Mouse (Mus musculus) heart, postnatal 14 days (tissue): ENCODE results near the gene Lcn12. TPM values are rescaled to one million over a fixed set of nuclear protein-coding genes. Genes with fewer than 3 reads are reported as not detected.

Experiments used
- DNase-seq, 2 experiments: peaks; one replicate each; pipeline ENCODE4 v3.0.0; 2021 to 2022
- intact Hi-C: fragments of 180-260 bp; cut with DNase I; formaldehyde crosslinking; loops from one replicate; pipeline ENCODE4 v1.15.1; 2025
- long read RNA-seq, 2 experiments: library from polyadenylated mRNA; stranded (forward); transcript quantifications; one replicate each; pipeline ENCODE4 v2.0.0; 2021
- total RNA-seq, 2 experiments: library from RNA; stranded (reverse); gene quantifications; 2 replicates each; pipeline ENCODE4 v1.2.3; 2021

The Lcn12 gene
- total RNA-seq: not detected
- long read RNA-seq, experiment 1: 0 reads
- long read RNA-seq, experiment 2: 0 reads

DNA sequence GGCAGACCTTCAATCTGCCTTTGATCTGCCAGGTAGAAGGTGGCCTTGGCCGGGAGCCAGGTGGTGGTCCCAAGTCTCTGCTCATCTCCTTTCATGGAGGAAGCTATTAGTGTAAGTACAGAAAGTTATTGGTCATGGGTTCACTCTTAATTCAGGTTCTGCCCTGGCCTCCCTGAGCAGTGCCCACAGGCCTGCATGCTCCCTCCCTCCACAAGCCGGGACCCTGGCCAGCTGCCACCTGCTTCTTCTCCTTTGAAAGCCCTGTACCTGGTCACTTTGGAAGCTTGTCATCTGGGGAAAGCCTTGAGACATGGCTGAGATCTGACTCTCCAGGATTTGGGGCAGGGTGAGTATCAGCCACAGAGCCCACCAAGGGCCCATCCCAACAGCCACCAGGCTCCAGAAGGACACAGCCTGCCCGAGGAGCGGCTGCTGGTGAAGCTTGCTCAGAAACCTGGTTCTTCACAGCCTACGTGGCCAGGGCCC lies at the start of gene Lcn12:
Gene Lcn12 (minus strand): TSS at position 436 of the 486 bp plus-strand sequence.
- DNase-seq: no peak

DNA sequence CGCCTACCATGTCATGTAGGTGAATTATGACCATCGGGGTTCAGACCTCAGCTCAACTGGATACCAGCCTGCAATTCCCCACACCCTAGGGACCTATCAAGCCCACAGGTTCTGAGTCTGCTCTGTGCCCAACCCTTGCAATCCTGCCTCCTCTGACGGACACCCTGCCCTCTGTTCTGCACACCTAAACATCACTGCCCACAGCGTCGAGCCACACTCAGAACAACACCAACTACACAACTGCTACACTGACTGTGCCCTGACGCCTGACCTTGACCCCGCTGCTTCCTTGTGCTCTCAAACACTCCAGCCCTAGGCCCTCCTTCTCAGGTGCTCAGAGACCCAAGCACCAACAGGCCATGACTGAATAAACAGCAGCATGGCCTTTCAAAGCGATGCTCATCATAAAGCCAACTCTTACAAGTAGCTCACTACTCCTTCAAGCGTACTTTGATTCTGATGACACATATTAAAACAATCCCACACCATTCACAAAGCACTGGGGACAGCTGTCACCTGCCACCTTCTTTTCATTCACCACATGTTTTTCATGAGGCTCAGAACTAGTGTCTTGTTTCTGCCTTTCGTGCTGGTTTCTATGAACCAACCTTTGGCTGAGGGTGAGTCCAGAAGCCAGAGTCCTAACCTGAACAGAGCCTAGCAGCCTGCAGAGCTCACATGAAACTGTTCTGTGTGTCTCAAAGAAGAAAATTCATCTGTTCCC lies 48.1 kb upstream of the Lcn12 start:
- DNase-seq: no peak
- intact Hi-C loops: no loop called here

More for the DNA sequence above, at the start of gene Lcn12:
- intact Hi-C loops: no loop called here

DNA sequence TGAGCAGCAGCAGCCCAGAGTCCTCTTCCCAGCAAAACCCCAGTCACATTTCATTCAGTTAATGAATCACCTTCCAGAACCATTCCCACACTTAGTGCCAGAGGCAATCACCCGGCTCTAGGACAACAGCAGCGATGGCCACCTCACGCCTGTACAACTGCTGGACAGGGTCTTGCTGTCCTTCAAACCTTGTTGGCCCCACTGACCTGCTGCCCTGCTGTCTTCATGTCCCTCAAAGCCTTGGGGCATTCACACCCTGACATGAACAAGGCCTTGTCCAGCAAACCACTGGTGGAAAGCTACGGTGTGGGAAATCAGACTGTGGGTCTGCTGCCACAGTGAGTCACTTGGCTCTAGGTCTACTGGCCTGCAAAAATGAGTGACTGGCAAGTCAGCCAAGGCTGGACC lies 46.8 kb upstream of the Lcn12 start:
- intact Hi-C loops: no loop called here
- no peak for DNase-seq

DNA sequence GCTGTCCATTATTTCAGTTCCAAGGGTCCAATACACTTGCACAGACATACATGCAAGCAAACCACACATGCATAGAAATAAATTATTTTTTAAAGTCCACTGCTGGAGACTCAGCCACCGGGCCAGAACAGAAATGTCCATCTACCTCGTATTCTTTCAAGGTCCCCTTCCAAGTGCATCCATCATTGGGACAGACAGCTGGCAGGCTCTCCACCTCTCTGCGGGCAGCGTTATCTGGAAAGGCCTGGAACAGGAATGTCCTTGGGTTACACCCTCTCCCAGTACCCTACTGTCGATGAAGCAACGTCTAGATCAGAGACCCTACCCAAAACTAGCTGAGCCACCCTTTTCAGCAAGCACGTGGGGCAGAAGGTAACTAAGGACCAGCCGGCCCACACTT lies 42.8 kb upstream of the Lcn12 start:
- intact Hi-C loops: no loop called here
- DNase-seq: no peak

DNA sequence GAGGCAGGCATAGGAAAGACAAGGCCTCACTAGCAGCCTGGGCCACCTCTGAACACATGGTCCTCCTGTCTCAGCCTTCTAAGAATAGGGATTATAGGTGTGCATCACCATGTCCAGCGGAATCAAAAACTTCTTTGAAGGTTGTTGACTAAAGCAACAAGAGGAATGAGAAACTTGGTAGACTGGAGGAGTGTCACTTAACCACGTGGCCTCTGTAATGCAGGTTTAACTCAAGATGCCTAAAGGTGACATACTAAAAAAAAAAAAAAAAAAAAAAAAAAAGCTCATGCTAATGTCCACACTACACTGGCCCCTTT lies 41.1 kb upstream of the Lcn12 start:
- intact Hi-C loops: no loop called here
- no peak for DNase-seq

DNA sequence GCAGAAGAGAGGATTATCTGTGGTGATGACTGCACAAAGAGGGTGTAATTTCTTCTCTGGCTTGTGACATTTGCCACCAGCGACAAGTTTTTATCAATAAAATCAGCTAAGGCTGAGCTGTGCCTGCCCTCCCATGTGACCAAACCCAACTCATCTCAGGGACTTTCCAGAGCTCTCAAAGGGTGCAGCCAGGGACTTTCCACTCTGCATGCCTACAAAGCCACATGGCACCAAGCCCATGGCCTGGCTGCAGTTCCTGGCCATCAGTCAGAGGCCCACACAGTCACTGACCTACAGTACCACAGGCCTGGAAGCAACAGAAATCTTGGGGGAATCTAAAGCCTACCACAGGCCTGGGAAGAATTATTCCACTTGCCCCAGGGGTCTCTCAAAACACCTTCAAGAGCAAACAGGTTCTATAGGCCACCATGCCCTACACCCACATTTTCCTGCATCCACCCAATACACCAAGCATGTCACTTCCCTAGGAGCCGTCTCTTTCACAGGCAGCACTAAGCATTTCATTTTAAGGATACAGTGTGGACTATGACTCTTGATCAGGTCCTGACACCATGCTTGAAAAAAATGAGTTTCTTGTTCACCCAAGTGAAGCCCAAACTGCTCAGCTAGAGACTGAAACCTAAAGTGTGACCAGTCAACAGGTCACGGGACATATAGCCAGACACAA lies 40.6 kb upstream of the Lcn12 start:
- peak; percentile 76 to 88 for DNase-seq
- intact Hi-C loops: no loop called here

DNA sequence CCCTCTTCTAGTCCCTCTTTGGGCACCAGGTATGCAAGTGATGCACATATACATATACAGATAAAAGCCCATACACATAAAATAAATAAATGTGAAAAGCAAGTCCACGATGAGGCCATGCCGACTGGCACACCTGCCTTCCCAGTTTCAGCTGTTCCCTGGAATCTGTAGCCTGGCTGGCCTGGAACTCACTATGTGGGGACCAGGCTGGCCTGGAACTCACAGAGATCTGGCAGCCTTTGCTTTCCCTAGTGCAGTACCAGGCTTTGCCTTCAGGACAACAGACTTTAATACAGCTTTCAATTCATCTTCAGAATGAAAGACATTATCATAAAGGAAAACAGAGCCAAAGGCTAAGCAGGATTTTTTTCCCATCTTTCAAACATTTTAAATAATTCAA lies 40.0 kb upstream of the Lcn12 start:
- intact Hi-C loops: no loop called here

DNA sequence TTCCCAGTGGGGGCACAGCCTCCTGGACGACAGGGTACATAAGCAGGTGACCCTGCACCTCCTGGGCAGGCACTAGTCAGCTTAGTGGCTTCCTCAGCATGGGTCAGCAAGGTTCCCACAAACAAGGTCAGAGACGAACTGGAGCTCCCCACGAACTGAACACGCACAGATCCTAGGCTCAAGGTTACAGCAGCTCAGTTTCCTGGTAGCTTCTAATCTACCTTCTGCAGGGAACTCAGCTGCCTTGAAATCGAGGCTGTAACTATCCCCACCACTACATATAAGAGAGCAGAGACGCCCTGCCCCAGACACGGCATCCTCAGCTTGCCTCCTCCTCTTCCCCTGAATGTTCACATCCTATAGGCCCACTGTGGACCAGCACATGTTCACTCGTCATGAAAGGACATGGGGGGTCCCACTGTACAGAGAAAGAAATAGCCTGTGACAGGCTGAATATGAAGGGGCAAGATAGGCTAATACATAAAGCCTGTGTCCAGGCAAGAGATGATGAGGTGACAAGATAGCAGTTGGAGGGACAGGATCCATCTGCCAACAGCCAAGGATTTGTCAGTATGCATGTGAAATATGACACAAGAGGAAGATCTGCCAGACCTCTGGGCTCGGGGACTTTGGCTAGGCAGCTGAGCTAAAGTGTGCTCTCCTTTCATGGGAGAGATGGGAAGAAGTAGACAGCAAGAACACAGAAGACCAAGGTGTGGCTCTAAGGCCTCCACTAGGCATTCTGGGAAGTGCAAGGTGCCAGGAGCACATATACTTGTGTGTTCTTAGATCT lies 33.0 kb upstream of the Lcn12 start:
- no peak for DNase-seq
- intact Hi-C loops: no loop called here

More for the DNA sequence above, 40.0 kb upstream of the Lcn12 start:
- no peak for DNase-seq

DNA sequence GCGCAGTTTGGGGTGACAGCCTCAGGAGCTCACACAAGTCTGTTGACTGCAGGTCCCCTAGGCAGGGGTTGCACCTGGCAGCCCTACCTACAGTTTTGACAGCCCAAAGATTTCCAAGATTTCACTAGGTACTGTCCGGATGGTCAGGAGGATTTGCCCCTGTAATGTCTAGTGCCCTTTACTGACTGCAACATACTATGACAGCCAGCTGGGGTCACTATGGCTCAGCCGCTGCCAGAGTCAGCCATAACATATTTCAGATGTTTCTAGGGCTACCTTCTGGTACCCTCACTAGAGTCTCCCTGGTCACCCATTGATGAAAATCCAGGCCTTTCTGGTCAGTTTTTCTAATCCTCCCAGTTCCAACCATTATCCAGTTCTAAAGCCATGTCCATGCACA lies 16.2 kb upstream of the Lcn12 start:
- intact Hi-C loops: loop anchor here (2.0 kb wide), 1 partner anchor 41 kb away; no protein-coding TSS in a partner anchor
- no peak for DNase-seq

DNA sequence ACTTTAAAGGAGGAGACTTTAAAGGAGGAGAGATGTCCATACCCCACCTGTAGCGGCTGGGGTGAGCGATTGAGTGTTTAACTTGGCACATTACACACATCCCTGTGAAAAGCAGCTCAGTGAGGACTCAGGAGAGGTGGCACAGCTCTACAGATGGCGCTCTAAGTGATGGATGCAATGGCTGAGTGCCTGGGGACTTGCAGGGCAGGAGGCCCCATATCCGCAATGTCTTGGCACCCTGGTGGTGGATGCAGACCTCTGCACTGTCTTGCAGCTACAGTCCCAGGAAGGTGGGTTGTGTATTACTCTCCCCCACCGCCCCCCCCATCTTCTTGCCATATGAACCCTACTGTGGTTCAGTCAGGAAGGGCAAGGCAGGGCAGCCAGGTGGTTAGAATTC lies 13.3 kb upstream of the Lcn12 start:
- no peak for DNase-seq
- intact Hi-C loops: no loop called here

DNA sequence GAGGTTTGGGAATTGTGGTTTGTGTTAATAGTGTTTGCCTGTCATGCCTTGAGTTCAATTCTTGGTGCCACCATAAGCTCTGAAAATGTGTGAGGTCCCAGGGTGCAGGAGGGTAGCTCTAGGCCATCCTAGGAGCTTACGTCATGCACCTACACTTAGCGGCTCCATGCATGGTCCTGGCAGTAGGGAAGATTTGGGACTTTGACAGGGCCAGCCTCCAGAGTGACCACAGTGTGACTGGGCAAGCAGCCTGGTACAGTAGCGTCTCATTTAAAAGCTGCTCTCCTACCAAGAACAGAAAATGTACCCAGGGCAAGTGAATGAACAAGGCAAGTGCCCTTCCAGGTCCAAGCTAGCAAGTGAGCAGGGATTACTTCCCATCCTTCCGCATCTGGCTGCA lies 12.1 kb upstream of the Lcn12 start:
- intact Hi-C loops: no loop called here
- DNase-seq: no peak

DNA sequence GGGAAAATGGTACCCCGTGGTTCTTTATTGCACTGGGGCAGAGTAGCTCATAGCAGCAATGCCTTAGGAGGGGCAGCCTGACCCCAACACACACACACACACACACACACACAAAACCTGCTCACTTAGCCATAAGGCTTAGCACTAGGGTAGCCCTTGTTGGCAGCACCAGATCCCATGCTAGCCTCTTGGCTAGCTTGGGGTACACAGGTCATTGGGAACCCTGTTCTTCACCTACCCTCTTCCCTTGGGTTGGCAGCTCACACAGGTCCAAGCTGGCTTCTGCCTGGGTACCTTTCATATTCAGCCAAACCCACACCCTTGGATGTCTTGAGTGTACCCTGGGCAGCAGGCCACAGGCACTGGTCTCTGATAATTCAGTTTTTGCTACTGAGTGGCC lies 11.3 kb upstream of the Lcn12 start:
- no peak for DNase-seq
- intact Hi-C loops: no loop called here

DNA sequence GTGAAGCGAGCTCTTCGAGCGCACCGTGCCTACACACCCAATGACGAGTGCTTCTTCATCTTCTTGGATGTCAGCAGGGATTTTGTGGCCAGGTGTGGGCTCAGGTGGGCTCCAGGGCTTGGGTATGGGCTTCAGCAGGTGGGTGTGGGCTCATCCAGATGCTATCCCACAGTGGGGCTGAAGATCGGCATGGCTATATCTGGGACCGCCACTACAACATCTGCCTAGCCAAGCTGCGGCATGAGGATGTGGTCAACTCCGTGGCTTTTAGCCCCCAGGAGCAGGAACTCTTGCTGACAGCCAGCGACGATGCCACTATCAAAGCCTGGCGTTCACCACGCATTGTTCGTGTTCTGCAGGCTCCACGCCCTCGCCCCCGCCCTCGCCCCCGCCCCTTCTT lies 10.8 kb upstream of the Lcn12 start:
- no peak for DNase-seq
- intact Hi-C loops: no loop called here

DNA sequence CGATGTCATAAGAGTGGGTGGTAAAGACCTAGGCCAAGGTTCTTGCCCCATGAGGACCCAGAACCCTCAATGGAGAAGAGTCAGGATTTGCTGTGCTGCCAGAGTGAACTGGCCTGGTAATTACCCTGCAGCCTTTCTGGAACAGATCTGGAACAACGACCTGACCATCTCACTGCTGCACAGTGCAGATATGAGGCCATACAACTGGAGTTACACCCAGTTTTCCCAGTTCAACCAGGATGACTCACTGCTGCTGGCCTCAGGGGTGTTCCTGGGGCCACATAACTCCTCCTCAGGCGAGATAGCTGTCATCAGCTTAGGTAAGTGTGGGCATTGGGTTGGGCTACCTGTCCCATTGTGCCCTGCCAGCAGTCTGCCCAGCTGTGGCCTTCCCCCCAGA lies 9.0 kb upstream of the Lcn12 start:
- intact Hi-C loops: no loop called here

DNA sequence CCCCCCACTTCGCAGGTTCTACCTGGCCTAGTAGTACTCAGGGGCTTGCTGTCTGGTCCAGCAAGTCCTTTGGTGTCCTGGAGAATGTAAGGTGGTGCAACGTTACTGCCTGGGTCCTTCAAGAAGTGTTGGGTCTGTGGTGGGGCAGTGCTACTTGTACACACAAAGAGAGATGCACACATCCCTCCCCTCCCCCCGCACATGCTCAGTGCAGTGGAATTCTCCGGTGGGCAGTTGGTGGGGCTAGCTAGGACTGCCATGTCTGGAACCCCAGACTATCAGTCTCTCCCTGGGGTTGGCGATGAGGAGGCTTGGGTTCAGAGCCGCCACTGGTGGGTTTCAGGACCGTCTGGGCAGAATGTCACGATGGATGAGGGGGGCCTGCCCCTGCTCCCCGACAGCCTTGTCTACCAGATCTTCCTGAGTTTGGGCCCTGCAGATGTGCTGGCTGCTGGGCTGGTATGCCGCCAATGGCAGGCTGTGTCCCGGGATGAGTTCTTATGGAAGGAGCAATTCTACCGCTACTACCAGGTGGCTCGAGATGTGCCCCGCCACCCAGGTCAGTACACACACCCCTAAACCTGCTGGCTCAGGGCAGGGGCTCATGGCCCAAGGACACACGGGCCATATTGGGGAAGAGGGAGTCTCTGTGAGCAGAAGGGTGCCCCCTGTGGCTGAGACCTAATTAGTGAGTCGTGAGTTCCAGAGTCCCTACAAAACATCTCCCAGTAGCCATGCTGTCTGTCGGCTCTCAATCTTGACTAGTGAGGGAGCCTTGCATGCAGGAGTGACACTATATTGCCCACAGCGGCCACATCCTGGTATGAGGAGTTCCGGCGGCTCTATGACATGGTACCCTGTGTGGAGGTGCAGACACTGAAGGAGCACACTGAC lies 8.1 kb upstream of the Lcn12 start, which contains the start of gene C8g:
Gene C8g (minus strand): TSS at position 127 of the 894 bp plus-strand sequence.
- no peak for DNase-seq
- intact Hi-C loops: no loop called here

More for the DNA sequence above, 9.0 kb upstream of the Lcn12 start:
- no peak for DNase-seq

DNA sequence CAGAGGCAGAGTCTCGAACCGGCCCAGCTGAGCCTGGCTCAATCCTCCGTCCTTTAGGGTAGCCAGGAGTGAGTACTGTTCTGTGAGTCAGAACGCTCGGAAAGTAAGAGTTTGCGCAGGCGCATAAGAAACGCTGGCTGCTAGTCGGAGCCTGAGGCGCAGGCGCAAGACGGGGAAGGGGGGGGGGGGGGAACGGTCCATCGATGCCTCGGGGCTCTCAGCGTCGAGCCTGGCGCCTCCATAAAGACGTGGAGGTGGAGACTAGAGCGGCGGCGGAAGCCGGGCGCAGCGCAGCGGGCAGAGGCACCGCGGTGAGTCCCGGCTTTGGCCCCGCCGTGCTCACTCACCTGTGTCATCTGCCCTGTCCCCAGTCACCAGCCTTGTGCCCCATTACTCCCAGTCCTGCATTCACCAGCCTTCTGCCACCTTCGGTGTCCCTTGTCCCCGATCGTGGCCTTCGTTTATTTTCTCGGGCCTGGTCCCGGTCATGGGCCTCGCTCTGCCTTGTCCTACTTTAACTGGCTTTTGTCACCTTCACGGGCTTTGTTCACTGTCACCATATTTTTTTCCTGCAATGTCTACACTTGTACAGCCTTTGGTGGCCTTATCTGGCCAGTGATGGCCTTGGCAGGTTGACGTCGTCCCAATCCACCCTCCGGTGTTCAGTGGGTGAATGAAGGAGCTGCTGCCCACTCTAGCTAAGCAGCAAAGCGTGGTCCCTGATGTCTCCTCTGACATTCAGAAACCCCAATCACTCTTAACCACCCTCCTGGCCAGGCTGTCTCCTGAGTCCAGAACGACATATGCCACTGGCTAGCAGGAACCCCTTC lies 7.1 kb upstream of the Lcn12 start, which contains the start of gene Fbxw5:
Gene Fbxw5 (plus strand): TSS at position 175 of the 830 bp plus-strand sequence.
- DNase-seq: peak; percentile 85 to 86
- intact Hi-C loops: no loop called here

DNA sequence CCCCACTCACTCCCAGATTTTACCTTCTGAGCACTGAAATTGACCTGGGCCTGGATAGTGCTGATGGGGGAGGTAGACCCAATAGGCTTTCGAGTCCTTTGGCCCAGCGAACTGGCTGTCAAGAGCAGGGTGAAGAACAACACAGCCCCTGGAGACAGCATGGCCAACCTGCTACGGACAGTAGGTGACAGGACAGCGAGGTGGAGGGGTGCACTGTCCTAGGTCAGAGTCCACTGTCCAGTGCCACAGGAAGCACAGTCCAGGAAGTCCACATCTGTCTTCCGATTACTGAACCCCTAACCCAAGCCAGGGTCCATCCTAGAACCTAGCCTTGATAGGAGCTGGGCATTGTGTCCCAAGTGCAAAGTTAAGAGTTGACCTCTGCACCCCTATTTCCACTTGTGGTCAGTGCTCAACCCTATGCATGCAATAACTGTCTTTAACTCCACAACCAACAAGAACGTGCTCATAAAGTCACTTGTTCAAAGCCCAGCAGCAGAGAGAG lies 6.4 kb upstream of the Lcn12 start:
- no peak for DNase-seq
- intact Hi-C loops: no loop called here

DNA sequence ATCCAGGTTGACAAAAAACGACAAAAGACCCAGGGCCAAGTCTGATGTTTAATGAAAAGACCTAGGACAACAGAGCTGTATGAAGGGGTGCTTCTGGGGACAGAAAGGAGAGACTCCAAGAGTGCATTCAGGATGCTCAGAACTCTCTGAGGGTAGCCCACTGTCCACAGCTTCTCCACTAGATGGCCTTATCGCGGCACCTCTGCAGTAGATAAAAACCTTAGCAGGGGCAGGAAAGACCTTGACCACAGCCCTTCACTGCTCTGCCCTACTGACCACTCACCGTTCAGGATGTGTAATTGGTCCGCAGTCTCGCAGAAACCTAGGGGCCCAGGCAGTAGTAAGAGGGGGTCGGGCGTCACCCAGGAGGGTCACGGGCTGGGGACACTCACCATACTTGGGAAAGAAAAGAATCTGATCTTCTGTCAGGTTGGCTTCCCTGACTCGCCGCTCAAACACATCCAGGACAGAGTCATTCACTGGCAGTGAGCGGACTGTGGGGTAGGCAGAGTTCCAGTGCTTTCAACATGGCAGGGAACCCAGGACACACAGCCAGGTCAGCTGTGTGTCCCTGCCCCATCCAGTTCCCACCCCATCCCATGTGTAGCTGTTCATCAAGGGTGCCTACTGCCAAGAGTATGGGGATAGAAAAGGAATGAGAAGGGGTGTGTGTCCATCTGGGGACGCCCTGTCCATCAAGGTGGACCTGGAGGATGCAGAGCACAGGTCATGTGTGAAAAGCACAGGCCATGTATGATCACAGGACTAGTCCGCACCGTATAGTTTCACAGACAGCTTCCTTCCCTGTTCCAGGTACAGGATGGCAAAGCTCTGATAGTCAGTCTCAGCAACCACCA lies 5.1 kb upstream of the Lcn12 start:
- DNase-seq: no peak
- intact Hi-C loops: no loop called here
